Mouse (Mus musculus) retina, adult 2 months (tissue): ENCODE measurements around the gene Smchd1.
A peak's percentile ranks its signal among the peaks of the same experiment; 100 is the strongest.
"Not testable (repeated sequence)": the region's sequence is repeated elsewhere in the genome, so short reads cannot be mapped to it uniquely, and the experiment has no call there.

ENCODE experiments used
- DNase-seq: peaks from one replicate; pipeline ENCODE4 v3.0.0-alpha.2; 2012; ENCODE audit warnings: low read depth, low spot score

Smchd1 gene

DNA sequence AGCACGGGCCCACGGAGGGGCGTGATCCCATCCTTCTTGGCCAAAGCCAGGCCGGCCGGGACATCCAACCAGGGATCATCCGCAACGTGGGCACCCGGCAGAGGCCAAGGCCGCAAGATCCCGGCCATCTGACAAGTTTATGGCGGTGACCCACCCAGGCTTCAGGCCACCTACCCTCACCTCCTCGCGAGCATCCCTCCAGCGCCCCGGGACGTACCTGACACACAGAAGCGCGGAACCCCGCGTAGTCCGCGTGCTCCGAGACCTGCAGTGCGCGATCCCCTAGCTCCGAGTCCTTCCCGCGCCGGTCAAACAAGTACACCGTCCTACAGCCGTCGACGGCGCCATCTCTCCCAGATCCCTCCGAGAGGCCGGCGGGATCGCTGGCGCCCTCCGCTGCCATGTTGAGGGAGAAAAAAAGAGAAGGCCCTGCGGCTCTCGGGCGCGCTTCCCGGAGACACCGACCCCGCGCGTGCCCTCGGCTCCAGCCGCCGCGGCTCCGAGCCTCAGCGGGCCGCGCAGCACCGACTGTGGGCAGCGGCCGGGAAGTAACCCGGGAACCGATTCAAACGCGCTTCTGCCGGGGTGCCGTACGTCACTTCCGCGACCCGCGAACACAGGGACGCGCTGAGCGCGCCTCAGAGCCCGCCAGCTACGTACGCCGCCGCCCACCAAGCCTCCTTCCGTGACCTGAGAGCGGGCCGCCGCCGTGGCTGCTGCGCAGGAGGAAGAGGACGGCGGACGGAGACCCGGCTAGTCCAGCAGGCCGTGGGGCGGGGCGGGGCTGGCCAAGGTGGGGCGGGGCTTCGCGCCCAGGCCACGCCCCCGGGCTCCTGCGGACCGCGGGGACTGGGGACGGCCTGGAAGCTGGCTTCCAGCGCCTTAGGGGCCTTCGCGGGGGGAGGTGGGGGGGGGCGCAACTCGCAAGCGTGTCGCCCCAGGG, at the start of gene Smchd1:
Smchd1 (minus strand) TSS at position 582 of the 943 bp plus-strand sequence.
- peak; percentile 71 for DNase-seq

- no peak for DNase-seq
Measured at GRCm38 (mm10) chr17:71510297-71510696, 35.2 kb upstream of the Smchd1 start.

DNA sequence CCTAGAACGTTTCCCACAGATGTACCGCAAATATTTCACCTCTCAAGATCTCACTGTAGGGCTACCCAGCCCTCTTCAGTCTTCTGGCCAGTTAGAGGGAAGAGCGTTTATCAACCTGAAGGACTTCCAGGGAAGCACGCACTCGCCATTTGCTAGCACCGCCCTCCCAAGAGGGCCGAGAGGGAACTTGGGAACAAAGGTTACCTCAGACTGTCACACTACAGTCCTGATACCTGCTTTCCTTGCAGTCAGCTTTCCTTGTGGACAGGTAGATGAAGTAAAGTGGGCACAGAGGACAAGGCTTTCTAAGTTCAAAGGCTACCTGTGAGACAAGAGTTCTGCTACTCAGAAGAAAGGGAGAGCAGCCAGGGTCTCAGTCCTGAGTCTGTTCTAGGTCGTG, 31.7 kb upstream of the Smchd1 start:
- no peak for DNase-seq

- no peak for DNase-seq
Measured at GRCm38 (mm10) chr17:71495784-71496183, 20.6 kb upstream of the Smchd1 start.

DNA sequence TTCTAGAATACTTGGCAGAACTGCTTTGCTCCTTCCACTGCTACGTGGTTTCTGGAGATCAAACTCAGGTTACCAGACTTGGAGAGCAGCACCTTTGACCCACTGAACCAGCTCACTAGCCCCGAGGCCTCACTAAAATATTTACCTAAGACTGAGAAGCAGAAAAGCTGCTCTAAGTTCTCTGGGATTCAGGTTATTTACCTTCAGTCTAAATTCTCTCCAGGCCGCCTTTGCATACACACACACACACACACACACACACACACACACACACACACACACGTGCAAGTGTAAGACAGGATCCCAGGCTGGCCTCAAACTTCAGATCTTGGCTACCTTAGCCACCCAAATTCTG, 16.2 kb upstream of the Smchd1 start:
- no peak for DNase-seq

- DNase-seq, result no peak
Measured at GRCm38 (mm10) chr17:71490666-71491331, 15.7 kb upstream of the Smchd1 start.

GRCm38 (mm10) chr17:71489703-71490461, 14.7 kb upstream of the Smchd1 start:
- no peak for DNase-seq

DNA sequence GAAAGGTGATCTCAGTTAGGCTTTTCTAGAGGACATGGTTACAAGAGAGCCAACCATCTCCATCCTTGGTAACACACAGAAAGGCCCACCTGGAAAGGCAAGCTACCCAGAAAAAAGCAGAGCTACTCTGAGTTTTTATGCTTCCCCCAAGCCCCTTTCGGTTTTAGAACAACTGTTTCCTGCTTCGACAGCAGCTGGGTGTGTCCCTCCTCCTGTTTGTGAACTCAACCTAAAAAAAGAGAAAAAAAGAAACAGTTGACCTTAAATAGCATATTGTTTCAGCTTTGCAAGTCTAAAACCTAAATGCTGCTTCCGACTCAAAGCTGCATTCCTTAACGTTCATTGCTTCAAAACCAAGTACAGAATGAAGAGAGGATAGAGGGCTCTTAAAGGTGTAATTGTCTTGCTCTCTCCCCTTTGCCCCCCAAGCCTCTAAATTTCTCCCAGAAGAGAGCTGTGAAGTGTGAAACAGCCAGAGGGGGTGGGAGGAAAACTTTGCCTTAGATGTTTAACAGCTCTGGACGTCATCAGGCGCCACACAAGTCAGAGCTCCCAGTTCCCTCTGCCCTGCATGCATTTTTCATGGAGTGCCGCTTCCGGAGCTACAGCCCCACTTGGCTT, 11.2 kb upstream of the Smchd1 start:
- no peak for DNase-seq

DNA sequence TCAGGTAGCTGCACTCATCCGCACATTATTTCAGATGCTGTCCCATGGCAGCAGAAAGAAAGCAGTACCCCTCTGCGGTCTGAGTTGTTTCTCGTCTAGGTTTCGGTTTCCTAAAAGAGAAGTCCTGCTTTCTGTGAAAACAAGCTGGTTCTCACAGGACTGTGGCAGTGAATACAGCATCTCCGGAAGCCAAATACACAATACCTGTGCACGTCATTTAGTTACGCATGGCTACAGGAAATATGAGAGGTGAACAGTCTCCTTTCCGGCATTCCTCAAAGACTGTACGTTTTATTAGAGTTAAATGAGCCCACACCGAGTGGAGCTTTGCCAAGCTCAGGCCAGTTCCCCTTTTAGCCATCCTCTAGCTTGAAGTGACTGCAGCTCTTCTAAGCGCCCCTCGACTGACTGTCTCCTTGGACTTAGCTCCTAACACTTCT, 10.7 kb upstream of the Smchd1 start:
- no peak for DNase-seq

DNA sequence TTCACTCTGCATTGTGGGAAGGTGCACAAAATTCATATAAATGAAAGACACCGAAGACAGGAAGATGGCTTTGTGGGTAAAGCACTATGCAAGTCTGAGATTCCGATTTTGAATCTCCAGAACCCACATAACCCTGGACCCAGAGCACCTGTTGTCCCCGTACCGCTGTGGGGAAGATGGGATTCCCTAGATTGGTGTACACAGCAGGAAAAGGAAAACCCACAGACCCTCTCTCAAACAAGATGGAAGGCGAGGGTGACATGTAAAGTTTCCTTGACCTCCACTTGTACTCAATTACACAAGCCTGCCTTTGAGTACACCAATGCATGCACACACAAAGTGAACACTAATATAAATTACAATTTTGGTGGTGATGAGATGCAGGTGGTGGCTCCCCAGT, 9.6 kb upstream of the Smchd1 start:
- DNase-seq, result no peak

- no peak for DNase-seq
Measured at GRCm38 (mm10) chr17:71483418-71484060, 8.4 kb upstream of the Smchd1 start.

- DNase-seq, result no peak
Measured at GRCm38 (mm10) chr17:71479381-71479901, 4.3 kb upstream of the Smchd1 start.

GRCm38 (mm10) chr17:71477481-71477880, 2.3 kb upstream of the Smchd1 start:
- no peak for DNase-seq

DNA sequence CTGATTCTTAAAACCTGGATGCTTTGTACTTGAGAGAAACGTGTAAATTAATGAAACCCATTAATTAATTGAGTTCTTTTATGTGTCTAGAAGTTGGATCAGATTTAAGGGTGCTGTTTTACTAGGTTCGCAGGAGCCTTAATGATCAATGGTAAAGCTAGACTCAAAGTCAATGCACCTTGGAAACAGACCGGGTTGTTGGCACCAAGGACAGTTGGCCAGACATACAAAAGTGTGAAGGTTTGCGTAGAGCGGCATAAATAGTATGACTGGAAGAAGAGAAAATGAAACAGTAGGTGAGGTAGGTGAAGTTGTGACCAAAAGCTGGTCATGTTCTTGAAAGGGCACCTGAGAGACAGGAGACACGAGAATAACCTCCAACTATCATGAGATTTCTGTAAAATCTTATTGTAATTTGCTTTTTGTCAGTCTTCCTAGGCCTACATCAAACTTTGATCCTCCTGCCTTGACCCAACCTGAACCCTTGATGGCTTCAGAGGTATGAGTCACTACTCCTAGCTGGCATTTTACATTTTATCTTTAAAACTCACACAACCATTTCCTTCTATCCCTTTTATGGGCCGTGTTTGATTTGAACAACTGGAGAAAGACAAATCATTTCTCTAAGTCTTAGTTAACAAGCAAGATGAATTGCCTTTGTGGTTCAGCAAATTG, 1.3 kb upstream of the Smchd1 start:
- DNase-seq, result no peak

GRCm38 (mm10) chr17:71475705-71476089, 554 bp upstream of the Smchd1 start:
- peak; percentile 60 for DNase-seq

DNA sequence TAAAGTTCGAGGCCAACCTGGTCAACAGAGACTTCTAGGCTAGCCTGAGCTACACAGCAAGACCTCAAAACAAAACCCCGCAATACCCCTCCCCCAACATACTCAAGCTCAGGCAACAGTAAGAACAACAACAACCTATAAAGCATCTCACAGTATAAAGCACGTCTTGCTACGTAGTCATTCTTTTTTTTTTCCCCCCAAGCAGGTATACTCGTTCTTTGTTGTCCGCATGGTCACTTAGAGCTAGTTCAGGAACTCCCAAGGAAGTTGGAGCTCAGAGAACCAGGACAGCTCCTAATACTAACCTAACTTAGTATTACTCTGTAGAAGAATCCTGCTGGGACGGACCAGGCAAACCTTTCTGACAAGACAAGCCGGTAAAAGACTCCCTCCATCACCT, 1.0 kb downstream of the Smchd1 start:
- no peak for DNase-seq

DNA sequence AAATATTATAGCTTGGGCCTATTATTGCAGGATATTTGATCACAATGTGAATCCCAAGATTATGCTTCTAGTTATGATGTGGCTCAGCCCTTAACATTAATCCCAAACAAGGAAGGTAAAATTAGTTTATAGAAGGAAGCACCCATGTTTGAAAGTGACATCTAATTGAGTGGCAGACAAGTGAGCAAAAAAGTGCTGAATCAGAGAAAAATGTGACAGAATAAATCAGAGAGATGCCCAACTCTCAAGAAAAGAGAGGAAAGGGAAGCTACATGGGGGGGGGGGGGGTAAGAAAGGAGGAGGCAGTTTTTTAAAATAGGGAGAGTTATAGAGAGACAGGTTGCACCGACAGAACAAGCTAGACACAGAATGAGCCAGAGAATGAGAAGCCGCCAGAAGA, 3.9 kb downstream of the Smchd1 start:
- DNase-seq, result no peak

DNA sequence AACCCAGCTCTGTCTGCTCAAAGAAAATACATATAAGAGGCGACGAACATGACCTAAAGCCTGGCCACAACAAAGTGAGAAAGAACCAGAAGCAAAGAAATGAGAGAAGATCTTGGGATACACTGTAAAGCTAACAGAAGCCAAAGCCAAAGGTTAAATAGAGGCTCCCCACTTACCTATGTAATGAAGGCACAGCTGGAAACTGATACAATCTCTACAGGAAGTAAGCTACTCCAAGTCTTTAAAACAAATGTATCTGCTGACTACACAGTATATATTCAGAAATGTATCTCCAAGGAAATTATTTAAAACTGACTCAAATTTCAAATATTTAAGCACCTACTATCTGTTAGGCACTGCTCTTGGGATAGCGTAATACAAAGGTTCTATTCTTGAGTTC, 14.8 kb downstream of the Smchd1 start:
- no peak for DNase-seq

GRCm38 (mm10) chr17:71459818-71460217, 15.3 kb downstream of the Smchd1 start, which contains the start of gene Gm4707:
Gene Gm4707 (minus strand): TSS chr17:71459918.
- DNase-seq, result no peak

DNA sequence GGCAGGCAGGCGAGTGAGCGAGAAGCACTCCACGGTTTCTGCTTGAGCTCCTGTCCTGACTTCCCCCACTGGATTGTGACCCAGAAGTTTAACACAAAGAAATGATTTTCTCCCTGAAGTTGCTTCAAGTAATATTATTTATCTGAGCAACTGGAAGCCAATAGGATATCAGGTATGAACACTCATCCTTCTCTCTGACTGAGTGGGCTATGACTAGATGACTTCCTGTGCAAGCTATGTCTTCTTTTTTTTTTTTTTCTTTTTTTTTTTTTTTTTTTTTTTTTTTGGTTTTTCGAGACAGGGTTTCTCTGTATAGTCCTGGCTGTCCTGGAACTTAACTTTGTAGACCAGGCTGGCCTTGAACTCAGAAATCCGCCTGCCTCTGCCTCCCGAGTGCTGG, 17.8 kb downstream of the Smchd1 start:
- DNase-seq, result not testable (repeated sequence)
